Mouse (Mus musculus): ENCODE data around the gene Arrdc2. TPM values are rescaled to one million over a fixed set of nuclear protein-coding genes. Genes with fewer than 3 reads are reported as not detected.

The Arrdc2 gene
- polyA plus RNA-seq, 1 experiment from 2014 or later = 6.3 TPM

DNA sequence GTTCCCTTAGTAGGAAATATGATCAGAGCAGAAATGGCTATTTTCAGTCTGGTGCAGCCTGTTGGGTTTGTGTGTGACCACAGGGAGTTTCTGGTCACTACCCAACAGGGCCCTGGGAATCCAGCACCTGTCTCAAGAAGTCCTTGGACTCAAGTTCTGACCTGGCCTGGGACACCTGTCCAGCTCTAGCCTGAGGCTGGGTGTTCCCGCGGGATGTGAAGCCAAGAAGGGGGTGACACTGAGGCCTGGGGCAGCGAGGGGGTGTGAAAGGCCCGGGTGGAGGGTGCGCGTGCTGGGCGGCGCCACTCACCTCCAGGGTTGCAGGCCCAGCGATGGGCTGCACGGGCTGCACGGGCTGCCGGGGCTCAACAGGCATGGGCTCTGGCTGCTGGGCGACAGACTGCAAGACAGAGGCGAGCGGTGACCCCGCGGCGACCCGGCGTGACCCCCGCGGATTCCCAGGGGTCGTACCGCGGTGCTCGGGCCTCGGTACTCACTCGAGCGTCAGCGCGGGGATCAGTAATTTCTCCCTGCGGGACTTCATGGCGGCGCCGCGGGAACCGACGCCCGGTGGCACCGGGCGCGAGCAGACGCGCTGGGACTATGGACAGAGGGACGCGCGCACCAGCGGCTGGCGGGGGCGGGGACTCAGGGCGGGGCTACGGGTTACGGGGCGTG, 43.0 kb downstream of the Arrdc2 start:
- Histone ChIP-seq H3K9me3 (ENCODE audit: control insufficient read depth, low read length) (no peaks in the 10 kb centered on the region), H3K4me3 (ENCODE audit: low read depth, low read length) (peak overlapping the region; percentile 58), H3K36me3 (ENCODE audit: control insufficient read depth, insufficient read depth, low read length) (no peaks in the 10 kb centered on the region), H3K9ac (ENCODE audit: low read length) (peak overlapping the region; percentile 71), H3K27me3 (ENCODE audit: control insufficient read depth, insufficient read depth, low read length) (peaks cover 25% of the 10 kb centered on the region), H3K27ac (ENCODE audit: low read depth, low read length) (no peak overlapping the region), H3K4me1 (replicated peaks; ENCODE audit: control insufficient read depth, insufficient read depth, low read length) (peaks cover 23% of the 10 kb centered on the region), H3K4me2 (ENCODE audit: low read depth, low read length, severe bottlenecking) (peak overlapping the region; percentile 82)
- ATAC-seq (replicated peaks; ENCODE audit: low FRiP score) (peak; percentile 6; the same call in 1 of the 2 replicates), DNase-seq (ENCODE audit: low spot score) (no peak)
- under 1% methylated on average over 53 of the region's 54 CpGs for WGBS

DNA sequence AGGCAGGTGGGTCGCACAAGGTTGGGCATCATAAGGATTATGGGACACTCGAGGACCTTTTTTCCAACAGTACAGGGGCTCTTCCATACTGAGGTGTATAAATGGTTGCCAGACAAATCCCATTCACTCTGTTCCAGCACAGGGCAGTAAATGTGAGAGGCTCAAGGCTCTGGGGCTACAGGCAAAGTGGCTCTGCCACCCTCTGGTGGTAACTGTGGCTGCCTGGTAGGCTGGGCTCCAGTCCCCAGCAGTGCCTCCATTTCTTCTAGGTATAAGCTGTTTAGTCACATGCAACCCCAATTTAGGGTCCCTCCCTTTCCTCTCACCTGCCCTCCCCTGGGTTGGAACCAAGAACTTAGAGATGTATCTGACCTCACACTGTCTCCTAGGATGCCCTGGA, 44.1 kb downstream of the Arrdc2 start:
- WGBS = 78% methylated on average over 2 of the region's 2 CpGs
- Histone ChIP-seq H3K4me3 (ENCODE audit: low read depth, low read length) (no peak overlapping the region), H3K4me2 (ENCODE audit: low read depth, low read length, severe bottlenecking) (no peak overlapping the region), H3K36me3 (ENCODE audit: control insufficient read depth, insufficient read depth, low read length) (no peaks in the 10 kb centered on the region), H3K27ac (ENCODE audit: low read depth, low read length) (no peak overlapping the region), H3K9ac (ENCODE audit: low read length) (no peak overlapping the region), H3K27me3 (ENCODE audit: control insufficient read depth, insufficient read depth, low read length) (peaks cover 21% of the 10 kb centered on the region), H3K4me1 (replicated peaks; ENCODE audit: control insufficient read depth, insufficient read depth, low read length) (peaks cover 30% of the 10 kb centered on the region), H3K9me3 (ENCODE audit: control insufficient read depth, low read length) (no peaks in the 10 kb centered on the region)
- ATAC-seq (replicated peaks; ENCODE audit: low FRiP score) = no peak
- DNase-seq (ENCODE audit: low spot score) = no peak

DNA sequence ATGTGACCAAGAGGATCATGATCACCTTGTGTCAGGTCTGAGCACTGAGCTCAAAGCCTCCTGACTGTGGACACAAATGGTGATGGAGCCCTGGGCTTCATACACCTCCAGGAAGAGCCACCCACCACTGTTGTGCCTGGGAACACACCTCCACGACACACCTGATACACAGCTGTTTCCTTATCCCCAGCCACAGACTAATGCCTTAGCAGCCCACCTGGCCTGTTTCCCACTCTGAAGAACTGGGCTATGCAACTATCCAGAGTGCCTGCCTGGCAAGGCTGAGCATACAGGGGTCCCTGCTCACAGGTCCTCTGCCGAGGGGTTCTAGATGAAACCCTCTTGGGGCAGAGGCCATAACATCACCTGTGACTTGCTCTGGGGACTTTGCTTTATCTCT, 45.3 kb downstream of the Arrdc2 start:
- no peaks in the 10 kb centered on the region for H3K9me3 ChIP-seq (ENCODE audit: control insufficient read depth, low read length)
- DNase-seq (ENCODE audit: low spot score) (no peak), ATAC-seq (replicated peaks; ENCODE audit: low FRiP score) (no peak)
- no peak overlapping the region for H3K4me2 ChIP-seq (ENCODE audit: low read depth, low read length, severe bottlenecking)
- peaks cover 30% of the 10 kb centered on the region for H3K4me1 ChIP-seq (replicated peaks; ENCODE audit: control insufficient read depth, insufficient read depth, low read length)
- no peaks in the 10 kb centered on the region for H3K36me3 ChIP-seq (ENCODE audit: control insufficient read depth, insufficient read depth, low read length)
- WGBS = 86% methylated on average over 2 of the region's 2 CpGs
- no peak overlapping the region for H3K4me3 ChIP-seq (ENCODE audit: low read depth, low read length)
- H3K9ac ChIP-seq (ENCODE audit: low read length) = no peak overlapping the region
- H3K27me3 ChIP-seq (ENCODE audit: control insufficient read depth, insufficient read depth, low read length) = peaks cover 14% of the 10 kb centered on the region
- no peak overlapping the region for H3K27ac ChIP-seq (ENCODE audit: low read depth, low read length)

DNA sequence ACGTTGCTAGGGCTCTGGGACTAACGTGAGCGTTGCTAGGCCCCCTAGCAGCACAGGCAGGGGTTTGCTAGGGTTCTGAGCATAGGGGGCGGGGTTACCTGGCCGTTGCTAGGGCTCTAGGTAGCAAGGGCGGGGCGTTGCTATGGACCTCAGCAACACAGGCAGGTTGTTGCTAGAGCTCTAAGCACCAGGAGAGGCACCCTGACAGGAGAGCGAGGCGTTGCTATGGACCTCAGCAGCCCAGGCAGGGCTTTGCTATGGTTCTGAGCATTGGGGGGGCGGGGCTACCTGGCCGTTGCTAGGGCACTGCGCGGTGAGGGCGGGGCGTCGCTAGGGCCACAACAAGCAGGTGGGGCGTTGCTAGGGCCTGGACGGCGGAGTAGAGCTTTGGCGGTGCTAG, 46.8 kb downstream of the Arrdc2 start:
- H3K9me3 ChIP-seq (ENCODE audit: control insufficient read depth, low read length) = no peaks in the 10 kb centered on the region
- H3K36me3 ChIP-seq (ENCODE audit: control insufficient read depth, insufficient read depth, low read length) = no peaks in the 10 kb centered on the region
- peak; percentile 91 for DNase-seq (ENCODE audit: low spot score)
- WGBS = under 1% methylated on average over 20 of the region's 20 CpGs
- H3K9ac ChIP-seq (ENCODE audit: low read length) = peak overlapping the region; percentile 79
- ATAC-seq (replicated peaks; ENCODE audit: low FRiP score) = peak; percentile 40
- H3K27me3 ChIP-seq (ENCODE audit: control insufficient read depth, insufficient read depth, low read length) = no peaks in the 10 kb centered on the region
- peak overlapping the region; percentile 89 for H3K27ac ChIP-seq (ENCODE audit: low read depth, low read length)
- peak overlapping the region; percentile 46 for H3K4me3 ChIP-seq (ENCODE audit: low read depth, low read length)
- peaks cover 27% of the 10 kb centered on the region for H3K4me1 ChIP-seq (replicated peaks; ENCODE audit: control insufficient read depth, insufficient read depth, low read length)
- peak overlapping the region; percentile 72 for H3K4me2 ChIP-seq (ENCODE audit: low read depth, low read length, severe bottlenecking)

DNA sequence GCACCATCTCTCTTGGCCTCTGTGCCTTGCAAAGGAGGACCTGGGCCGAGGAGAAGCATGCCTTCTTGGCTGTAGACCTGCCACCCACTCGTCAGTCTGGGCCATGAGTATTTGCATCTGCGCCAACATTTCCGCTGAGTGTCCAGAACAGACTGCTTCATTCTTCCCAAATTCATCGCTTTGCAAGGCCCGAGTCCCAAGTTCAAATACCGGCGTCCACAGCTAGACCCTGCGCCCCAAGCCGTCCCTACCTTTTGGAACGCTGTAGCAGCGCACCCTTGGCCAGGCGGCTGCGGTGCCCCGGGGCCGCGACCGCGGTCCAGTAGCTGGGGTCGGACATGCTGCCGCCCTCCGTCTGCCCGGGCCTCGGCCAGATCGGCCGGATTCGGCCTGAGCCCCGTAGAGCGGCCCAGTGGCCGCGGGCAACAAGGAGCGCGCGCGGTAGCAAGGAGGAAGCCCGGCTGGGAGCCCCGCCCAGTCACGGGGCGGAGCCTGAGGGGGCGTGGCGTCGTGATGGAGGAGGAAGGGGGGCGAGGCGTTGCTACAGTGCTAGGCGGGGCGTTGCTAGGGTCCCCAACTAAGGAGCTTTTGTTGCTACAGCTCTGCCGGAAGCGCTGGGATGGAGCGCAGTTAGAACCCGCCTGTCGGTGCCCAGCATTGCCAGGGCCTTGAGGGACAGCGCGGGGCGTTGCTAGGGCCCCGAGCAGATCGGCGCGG, 47.4 kb downstream of the Arrdc2 start:
- H3K4me3 ChIP-seq (ENCODE audit: low read depth, low read length) = peak overlapping the region; percentile 46
- ATAC-seq (replicated peaks; ENCODE audit: low FRiP score) (peak; percentile 88), DNase-seq (ENCODE audit: low spot score) (peak; percentile 99)
- peak overlapping the region; percentile 89 for H3K27ac ChIP-seq (ENCODE audit: low read depth, low read length)
- no peaks in the 10 kb centered on the region for H3K36me3 ChIP-seq (ENCODE audit: control insufficient read depth, insufficient read depth, low read length)
- 5% methylated on average over 57 of the region's 58 CpGs for WGBS
- no peaks in the 10 kb centered on the region for H3K27me3 ChIP-seq (ENCODE audit: control insufficient read depth, insufficient read depth, low read length)
- H3K9me3 ChIP-seq (ENCODE audit: control insufficient read depth, low read length) = no peaks in the 10 kb centered on the region
- peaks cover 25% of the 10 kb centered on the region for H3K4me1 ChIP-seq (replicated peaks; ENCODE audit: control insufficient read depth, insufficient read depth, low read length)
- H3K9ac ChIP-seq (ENCODE audit: low read length) = peak overlapping the region; percentile 79
- peak overlapping the region; percentile 72 for H3K4me2 ChIP-seq (ENCODE audit: low read depth, low read length, severe bottlenecking)

DNA sequence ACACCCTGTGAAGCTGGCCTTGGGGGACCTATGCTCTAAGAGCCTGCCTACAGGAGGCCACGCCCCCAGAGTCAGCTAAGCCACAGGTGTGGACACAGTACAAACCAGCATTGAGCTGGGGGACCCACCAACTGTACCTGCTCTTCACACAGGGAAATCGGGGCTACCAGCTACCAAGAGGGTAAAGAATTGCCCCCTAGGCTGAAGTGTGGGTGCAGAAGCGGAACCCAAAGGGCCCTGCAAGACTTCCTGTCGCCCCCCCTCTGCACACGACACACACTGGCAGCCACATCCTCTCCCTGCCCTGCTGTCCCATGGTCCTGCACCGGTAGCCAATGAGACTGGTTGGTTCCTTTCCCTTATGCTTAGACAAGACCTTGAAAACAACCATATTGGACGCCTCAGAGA, 48.2 kb downstream of the Arrdc2 start:
- H3K27ac ChIP-seq (ENCODE audit: low read depth, low read length) = no peak overlapping the region
- ATAC-seq (replicated peaks; ENCODE audit: low FRiP score) = no peak

DNA sequence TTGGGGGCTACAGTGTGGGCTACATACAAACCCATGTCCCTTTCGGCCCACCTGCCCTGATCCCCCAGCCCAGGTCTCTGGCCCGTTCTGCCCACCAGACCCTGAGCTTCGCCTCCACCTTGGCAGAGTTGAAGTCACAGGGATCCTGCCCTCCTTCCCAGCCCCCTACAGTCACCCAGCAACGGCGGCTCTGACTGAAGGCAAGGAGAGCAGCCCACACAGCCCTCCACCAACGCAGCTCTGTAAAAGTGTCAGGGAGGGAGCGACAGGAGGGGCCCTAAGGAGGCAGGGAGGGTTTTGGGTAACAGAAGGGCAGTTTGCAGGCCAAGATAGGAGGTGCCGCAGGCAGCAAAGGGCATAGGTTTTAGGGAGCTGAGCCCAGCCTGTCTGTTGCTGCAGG, 48.7 kb downstream of the Arrdc2 start:
- Histone ChIP-seq H3K27me3 (ENCODE audit: control insufficient read depth, insufficient read depth, low read length) (no peaks in the 10 kb centered on the region), H3K4me3 (ENCODE audit: low read depth, low read length) (no peak overlapping the region), H3K9ac (ENCODE audit: low read length) (peak overlapping the region; percentile 79; the same call in 1 of the 2 replicates)

More for the DNA sequence above, 48.2 kb downstream of the Arrdc2 start:
- H3K36me3 ChIP-seq (ENCODE audit: control insufficient read depth, insufficient read depth, low read length) = no peaks in the 10 kb centered on the region
- H3K4me2 ChIP-seq (ENCODE audit: low read depth, low read length, severe bottlenecking) = peak overlapping the region; percentile 72
- WGBS = 78% methylated on average over 7 of the region's 7 CpGs
- peak overlapping the region; percentile 79 for H3K9ac ChIP-seq (ENCODE audit: low read length)
- H3K4me3 ChIP-seq (ENCODE audit: low read depth, low read length) = peak overlapping the region; percentile 46; the same call in 1 of the 2 replicates
- peaks cover 22% of the 10 kb centered on the region for H3K4me1 ChIP-seq (replicated peaks; ENCODE audit: control insufficient read depth, insufficient read depth, low read length)
- DNase-seq (ENCODE audit: low spot score) = no peak
- no peaks in the 10 kb centered on the region for H3K9me3 ChIP-seq (ENCODE audit: control insufficient read depth, low read length)
- no peaks in the 10 kb centered on the region for H3K27me3 ChIP-seq (ENCODE audit: control insufficient read depth, insufficient read depth, low read length)

DNA sequence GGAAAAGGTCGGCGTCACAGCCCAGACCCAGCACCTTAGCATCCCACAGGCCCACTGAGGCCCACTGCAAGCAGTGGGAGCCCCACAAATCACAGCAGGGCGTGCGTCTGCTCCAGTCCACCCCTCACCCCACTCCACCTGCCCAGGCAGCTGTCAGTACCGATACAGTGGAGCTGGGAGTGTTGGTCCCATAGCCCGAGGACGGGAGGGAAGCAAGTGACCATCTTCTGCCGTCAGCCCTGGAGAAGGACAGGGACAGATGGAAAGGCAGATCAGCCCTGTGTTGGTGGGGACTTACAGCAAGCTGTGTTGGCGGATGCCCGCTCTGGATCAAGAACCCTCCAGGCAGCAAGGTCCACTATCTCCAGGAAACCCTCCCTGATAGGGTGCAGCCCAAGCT, 50.5 kb downstream of the Arrdc2 start:
- H3K4me1 ChIP-seq (replicated peaks; ENCODE audit: control insufficient read depth, insufficient read depth, low read length) = peaks cover 20% of the 10 kb centered on the region
- no peak overlapping the region for H3K9ac ChIP-seq (ENCODE audit: low read length)
- H3K4me3 ChIP-seq (ENCODE audit: low read depth, low read length) = no peak overlapping the region
- H3K27me3 ChIP-seq (ENCODE audit: control insufficient read depth, insufficient read depth, low read length) = no peaks in the 10 kb centered on the region
- H3K27ac ChIP-seq (ENCODE audit: low read depth, low read length) = no peak overlapping the region
- no peak overlapping the region for H3K4me2 ChIP-seq (ENCODE audit: low read depth, low read length, severe bottlenecking)
- no peaks in the 10 kb centered on the region for H3K9me3 ChIP-seq (ENCODE audit: control insufficient read depth, low read length)
- H3K36me3 ChIP-seq (ENCODE audit: control insufficient read depth, insufficient read depth, low read length) = no peaks in the 10 kb centered on the region; the same call in 1 of the 2 replicates
- DNase-seq (ENCODE audit: low spot score) = no peak
- ATAC-seq (replicated peaks; ENCODE audit: low FRiP score) = no peak
- WGBS = 85% methylated on average over 10 of the region's 10 CpGs

More for the DNA sequence above, 48.7 kb downstream of the Arrdc2 start:
- Histone ChIP-seq H3K36me3 (ENCODE audit: control insufficient read depth, insufficient read depth, low read length) (no peaks in the 10 kb centered on the region; the same call in 1 of the 2 replicates), H3K4me1 (replicated peaks; ENCODE audit: control insufficient read depth, insufficient read depth, low read length) (peaks cover 20% of the 10 kb centered on the region), H3K9me3 (ENCODE audit: control insufficient read depth, low read length) (no peaks in the 10 kb centered on the region), H3K27ac (ENCODE audit: low read depth, low read length) (no peak overlapping the region), H3K4me2 (ENCODE audit: low read depth, low read length, severe bottlenecking) (no peak overlapping the region)
- ATAC-seq (replicated peaks; ENCODE audit: low FRiP score) (no peak), DNase-seq (ENCODE audit: low spot score) (no peak)
- 74% methylated on average over 8 of the region's 8 CpGs for WGBS
